Mouse (Mus musculus) kidney, postnatal 0 days (tissue): ENCODE results near the gene Mrap. TPM values are rescaled to one million over a fixed set of nuclear protein-coding genes. Genes with fewer than 3 reads are reported as not detected.

Experiments
- ATAC-seq: fragments of 200-750 bp; cut with Nextera tagmentation; replicated peaks from 2 replicates; pipeline ENCODE4 v1.8.0; 2017; ENCODE audit warnings: low read depth, moderate number of reproducible peaks, moderate TSS enrichment, moderate library complexity; ENCODE audit not compliant: low FRiP score
- DNase-seq: peaks from one replicate; pipeline ENCODE4 v3.0.0-alpha.2; 2016; ENCODE audit warnings: low spot score
- H3K27ac ChIP-seq: fragments of 300-500 bp; sonication (generic); 2 replicates; pipeline ENCODE4 v1.5.1; 2014; ENCODE audit warnings: mild to moderate bottlenecking
- H3K27me3 ChIP-seq: fragments of 300-500 bp; sonication (generic); 2 replicates; pipeline ENCODE4 v1.6.1; 2014; ENCODE audit warnings: low read length, mixed read lengths; ENCODE audit not compliant: insufficient read depth
- H3K36me3 ChIP-seq: fragments of 300-500 bp; sonication (generic); 2 replicates; pipeline ENCODE4 v1.6.1; 2014; ENCODE audit warnings: low read length, mixed read lengths; ENCODE audit not compliant: insufficient read depth
- H3K4me1 ChIP-seq: fragments of 300-500 bp; sonication (generic); replicated peaks from 2 replicates; pipeline ENCODE4 v1.6.1; 2014; ENCODE audit warnings: antibody characterized with exemption, low read length, mixed read lengths; ENCODE audit not compliant: insufficient read depth
- H3K4me2 ChIP-seq: fragments of 300-500 bp; sonication (generic); 2 replicates; pipeline ENCODE4 v1.6.1; 2014; ENCODE audit warnings: mild to moderate bottlenecking, low read length, moderate library complexity, mixed read lengths
- H3K4me3 ChIP-seq: fragments of 300-500 bp; sonication (generic); replicated peaks from 2 replicates; pipeline ENCODE4 v1.5.1; 2014; ENCODE audit warnings: low read depth, low read length
- H3K9ac ChIP-seq: fragments of 300-500 bp; sonication (generic); 2 replicates; pipeline ENCODE4 v1.6.1; 2014; ENCODE audit warnings: low read depth, low read length
- H3K9me3 ChIP-seq: fragments of 300-500 bp; sonication (generic); replicated peaks from 2 replicates; pipeline ENCODE4 v1.6.1; 2016; ENCODE audit warnings: low read length, inconsistent platforms, mixed read lengths
- CTCF ChIP-seq: IDR thresholded peaks from 2 replicates; pipeline ENCODE4 v1.5.1; 2016; ENCODE audit warnings: antibody characterized with exemption, low read depth, mild to moderate bottlenecking, moderate library complexity
- WGBS: fragments of 180-500 bp; shearing (Covaris S2); extraction: QIAGEN DNeasy Blood & Tissue Kit; methylation state at CpG from one replicate; pipeline ENCODE4 v1.1.7; 2014; 5-methylcytosine and 5-hydroxymethylcytosine counted together
- polyA plus RNA-seq: library from polyadenylated mRNA; unstranded; fragments of >200 nt; fragmentation: Nextera tagmentation; extraction: Ambion mirVana; gene quantifications from 2 replicates; pipeline ENCODE4 v1.2.1, GENCODE M21; 2015

Gene Mrap
- polyA plus RNA-seq, 1 experiment from 2014 or later, result not detected

DNA sequence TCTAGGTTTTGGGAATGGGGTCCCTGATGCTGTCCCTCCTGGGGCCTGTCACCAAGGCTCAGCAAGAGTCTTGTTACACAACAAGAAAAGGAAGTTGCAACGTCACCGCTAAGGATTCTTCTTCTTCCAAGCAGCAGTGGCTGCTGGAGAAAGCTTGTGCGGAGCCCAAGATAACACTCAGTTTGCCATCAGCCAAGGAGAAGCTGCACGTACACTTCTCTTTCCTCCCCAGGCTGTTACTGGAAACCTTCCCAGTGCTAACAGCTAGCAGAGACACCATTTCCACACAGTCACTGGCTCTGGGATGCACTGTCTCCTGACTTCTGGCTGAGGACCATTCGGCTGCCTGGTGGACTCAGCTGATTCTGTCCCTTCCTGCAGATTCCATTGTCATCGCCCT is 9.1 kb downstream of the Mrap start:
- TF ChIP-seq CTCF, result no peak
- Histone ChIP-seq H3K4me3 (no peak overlapping the region), H3K9me3 (no peaks in the 10 kb centered on the region), H3K27me3 (no peaks in the 10 kb centered on the region), H3K9ac (no peak overlapping the region), H3K4me1 (0 out of 2 replicates have a peak, but pooled peaks cover 3% of the 10 kb centered on the region), H3K27ac (no peak overlapping the region), H3K4me2 (no peak overlapping the region), H3K36me3 (peaks cover 4% of the 10 kb centered on the region)
- WGBS, result 81% methylated on average over 6 of the region's 6 CpGs
- DNase-seq (no peak), ATAC-seq (no peak)

GRCm38 (mm10) chr16:90748169-90748568 is 10.2 kb downstream of the Mrap start:
- Histone ChIP-seq H3K4me2 (no peak overlapping the region), H3K4me1 (0 out of 2 replicates have a peak, but pooled peaks cover 3% of the 10 kb centered on the region), H3K36me3 (peaks cover 12% of the 10 kb centered on the region), H3K4me3 (no peak overlapping the region), H3K9me3 (no peaks in the 10 kb centered on the region), H3K9ac (no peak overlapping the region), H3K27ac (no peak overlapping the region), H3K27me3 (no peaks in the 10 kb centered on the region)
- ATAC-seq (no peak), DNase-seq (no peak)
- TF ChIP-seq CTCF, result no peak
- 94% methylated on average over 7 of the region's 7 CpGs for WGBS

GRCm38 (mm10) chr16:90753386-90753941 is 15.5 kb downstream of the Mrap start:
- 86% methylated on average over 13 of the region's 13 CpGs for WGBS
- H3K9me3 ChIP-seq, result no peaks in the 10 kb centered on the region

GRCm38 (mm10) chr16:90759335-90759734 is 21.3 kb downstream of the Mrap start:
- Histone ChIP-seq H3K4me3 (no peak overlapping the region), H3K4me1 (no peaks in the 10 kb centered on the region), H3K27ac (no peak overlapping the region), H3K4me2 (no peak overlapping the region), H3K27me3 (no peaks in the 10 kb centered on the region), H3K9me3 (no peaks in the 10 kb centered on the region), H3K9ac (no peak overlapping the region), H3K36me3 (peaks cover 28% of the 10 kb centered on the region; the same call in 1 of the 2 replicates)
- ATAC-seq, result no peak
- TF ChIP-seq CTCF, result no peak
- 64% methylated on average over 3 of the region's 3 CpGs for WGBS
- DNase-seq, result no peak

More at GRCm38 (mm10) chr16:90753386-90753941, 15.5 kb downstream of the Mrap start:
- Histone ChIP-seq H3K27ac (no peak overlapping the region), H3K4me3 (no peak overlapping the region), H3K4me1 (no peaks in the 10 kb centered on the region), H3K27me3 (no peaks in the 10 kb centered on the region), H3K4me2 (no peak overlapping the region), H3K9ac (no peak overlapping the region), H3K36me3 (peaks cover 32% of the 10 kb centered on the region)
- no peak for DNase-seq
- ATAC-seq, result no peak; the same call in 1 of the 2 replicates
- TF ChIP-seq CTCF, result no peak

- H3K27ac ChIP-seq, result no peak overlapping the region
- ATAC-seq, result no peak
- no peak overlapping the region for H3K9ac ChIP-seq
- H3K36me3 ChIP-seq, result peaks cover 24% of the 10 kb centered on the region; the same call in 1 of the 2 replicates
- TF ChIP-seq CTCF, result no peak
- H3K4me3 ChIP-seq, result no peak overlapping the region
- no peak for DNase-seq
- H3K27me3 ChIP-seq, result no peaks in the 10 kb centered on the region
- 62% methylated on average over 4 of the region's 4 CpGs for WGBS
- no peaks in the 10 kb centered on the region for H3K9me3 ChIP-seq
- no peak overlapping the region for H3K4me2 ChIP-seq
- no peaks in the 10 kb centered on the region for H3K4me1 ChIP-seq
Measured at GRCm38 (mm10) chr16:90760515-90760914, 22.5 kb downstream of the Mrap start.

DNA sequence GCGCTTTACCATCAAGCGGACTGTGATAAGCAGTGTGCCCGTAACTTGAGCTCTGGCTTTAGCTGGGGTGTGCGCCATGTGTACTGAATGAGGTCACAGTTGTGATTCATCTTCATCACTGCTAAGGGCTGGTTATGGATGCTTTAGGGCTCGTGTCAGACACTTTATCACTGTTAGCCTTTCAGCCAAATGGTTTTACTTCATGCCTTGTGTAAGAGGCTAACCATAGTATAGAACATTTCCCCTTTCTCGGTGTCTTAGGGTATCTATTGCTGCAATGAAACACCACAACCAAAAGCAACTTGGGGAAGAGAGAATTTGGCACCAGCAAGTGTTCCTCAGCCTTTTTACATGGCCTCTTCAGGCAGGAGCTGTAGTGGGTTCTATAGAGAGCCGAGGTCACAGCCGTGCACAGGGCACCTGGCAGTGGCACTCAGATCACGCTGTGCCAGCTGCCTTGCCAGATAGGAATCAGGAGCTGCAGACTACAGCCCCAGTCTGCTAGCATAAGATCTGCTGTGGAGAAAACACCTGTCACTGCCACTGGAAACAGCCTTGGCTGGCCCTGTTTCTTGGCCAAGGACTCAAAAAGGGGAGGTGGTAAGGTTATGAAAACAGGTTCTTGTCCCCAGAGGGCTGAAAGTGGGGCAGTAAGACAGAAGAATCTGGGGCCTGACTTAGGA is 27.3 kb downstream of the Mrap start:
- ATAC-seq (no peak), DNase-seq (no peak)
- Histone ChIP-seq H3K4me1 (no peaks in the 10 kb centered on the region), H3K9ac (no peak overlapping the region), H3K27me3 (no peaks in the 10 kb centered on the region), H3K9me3 (no peaks in the 10 kb centered on the region), H3K4me3 (no peak overlapping the region), H3K27ac (no peak overlapping the region), H3K4me2 (no peak overlapping the region), H3K36me3 (peaks cover 40% of the 10 kb centered on the region; the same call in 1 of the 2 replicates)
- 83% methylated on average over 9 of the region's 9 CpGs for WGBS
- no peak for TF ChIP-seq CTCF
